In genomic region chr5:129908242-129908965, GRCm38 (mm10) we compare ENCODE assay signal across 8 mouse cellular contexts. TPM values are rescaled to one million over a fixed set of nuclear protein-coding genes. Genes with fewer than 3 reads are reported as not detected.
DNase-seq lines count a peak whose midpoint lies in the region; ATAC-seq and TF ChIP-seq lines count a peak whose summit lies in the region.

Gene Nupr1l, plus strand, starts transcription at chr5:129908540.

- H3K27me3 ChIP-seq in forebrain, embryonic 10.5 days (ENCODE audit: poor library complexity, severe bottlenecking), result peaks cover 12% of the 10 kb centered on the region
- no peaks in the 10 kb centered on the region for H3K27me3 ChIP-seq in heart, embryonic 14.5 days (ENCODE audit: control insufficient read depth, insufficient read depth, low read length)
- H3K27me3 ChIP-seq in liver, embryonic 11.5 days (replicated peaks; ENCODE audit: control insufficient read depth, insufficient read depth, low read length), result no peaks in the 10 kb centered on the region
- no peaks in the 10 kb centered on the region for H3K27me3 ChIP-seq in myocyte (ENCODE audit: control insufficient read depth, insufficient read depth, insufficient read length)

- H3K79me2 ChIP-seq in myocyte (ENCODE audit: control insufficient read depth, insufficient read depth), result no peaks in the 10 kb centered on the region

- H3K4me2 ChIP-seq in heart, embryonic 14.5 days (ENCODE audit: low read length), result peak within 1 kb of the TSS; percentile 86
- peak within 1 kb of the TSS; percentile 82 for H3K4me2 ChIP-seq in liver, embryonic 11.5 days
- H3K4me2 ChIP-seq in myocyte (ENCODE audit: low read depth), result peak within 1 kb of the TSS; percentile 99

- under 1% methylated on average over 63 of the region's 63 CpGs for WGBS in forebrain, embryonic 10.5 days
- WGBS in heart, embryonic 14.5 days, result under 1% methylated on average over 63 of the region's 63 CpGs
- WGBS in liver, embryonic 11.5 days, result under 1% methylated on average over 63 of the region's 63 CpGs

- peak within 1 kb of the TSS; percentile 46 for H3ac ChIP-seq in myocyte (ENCODE audit: control insufficient read depth, insufficient read length)

- ATAC-seq in CD4-positive, CD25-positive, alpha-beta regulatory T cell, adult 4 months, result peak; percentile 83
- peak; percentile 94 for ATAC-seq in heart, embryonic 14.5 days (ENCODE audit: insufficient number of reproducible peaks, insufficient read depth, low FRiP score, low read depth)
- peak; percentile 94 for ATAC-seq in liver, embryonic 11.5 days (replicated peaks; ENCODE audit: low FRiP score)

- DNase-seq in c-Kit-positive CD71-negative TER-119-negative erythroid progenitor cells, embryonic 14.5 days (ENCODE audit: low read depth), result peak; percentile 86
- peak; percentile 96 for DNase-seq in forebrain, embryonic 10.5 days (ENCODE audit: extremely low spot score, low spot score)
- peak; percentile 97 for DNase-seq in kidney, postnatal 10 days
- DNase-seq in liver, embryonic 11.5 days (ENCODE audit: low spot score), result peak; percentile 90
- peak; percentile 84 to 91 for DNase-seq in spleen, postnatal 4 days (ENCODE audit: low spot score in 2 of 2)

- H3K4me1 ChIP-seq in forebrain, embryonic 10.5 days, result peaks cover 12% of the 10 kb centered on the region
- 0 out of 4 replicates have a peak, but pooled peaks cover 0 to 3% of the 10 kb centered on the region in 2 experiments for H3K4me1 ChIP-seq in heart, embryonic 14.5 days (ENCODE audit: control insufficient read depth in 2 of 2, insufficient read depth in 2 of 2, low read length in 2 of 2)
- peaks cover 6% of the 10 kb centered on the region for H3K4me1 ChIP-seq in liver, embryonic 11.5 days (replicated peaks; ENCODE audit: control insufficient read depth, insufficient read depth, low read length)

- H3K27ac ChIP-seq in forebrain, embryonic 10.5 days, result peak within 1 kb of the TSS; percentile 93
- H3K27ac ChIP-seq in heart, embryonic 14.5 days (replicated peaks in 1 of 2; ENCODE audit: control insufficient read depth in 1 of 2, insufficient read depth in 1 of 2, low read depth in 2 of 2, low read length in 2 of 2), result peak within 1 kb of the TSS; percentile 92 to 95
- 0 out of 2 replicates have a peak within 1 kb of the TSS, but pooled peaks have one; percentile 1 for H3K27ac ChIP-seq in liver, embryonic 11.5 days (ENCODE audit: low read depth, low read length)

- TF ChIP-seq POLR2A in myocyte (IDR thresholded peaks at IDR 0.05; ENCODE audit: insufficient read length, low read depth), result peak; percentile 86

- H3K4me3 ChIP-seq in forebrain, embryonic 10.5 days, result peak within 1 kb of the TSS; percentile 79
- H3K4me3 ChIP-seq in heart, embryonic 14.5 days (ENCODE audit: control insufficient read depth in 1 of 2, insufficient read depth in 1 of 2, low read depth in 1 of 2, low read length in 2 of 2), result peak within 1 kb of the TSS; percentile 73 to 89
- peak within 1 kb of the TSS; percentile 58 for H3K4me3 ChIP-seq in liver, embryonic 11.5 days (ENCODE audit: low read depth, low read length)
- peak within 1 kb of the TSS; percentile 30 for H3K4me3 ChIP-seq in myocyte

- H3K9me3 ChIP-seq in forebrain, embryonic 10.5 days, result no peaks in the 10 kb centered on the region
- no peaks in the 10 kb centered on the region for H3K9me3 ChIP-seq in heart, embryonic 14.5 days (ENCODE audit: control insufficient read depth, low read length)
- no peaks in the 10 kb centered on the region for H3K9me3 ChIP-seq in liver, embryonic 11.5 days (ENCODE audit: control insufficient read depth, low read length)

- H3K9ac ChIP-seq in heart, embryonic 14.5 days (ENCODE audit: low read length), result peak within 1 kb of the TSS; percentile 86
- peak within 1 kb of the TSS; percentile 66 for H3K9ac ChIP-seq in liver, embryonic 11.5 days (ENCODE audit: low read depth, low read length)

- no peaks in the 10 kb centered on the region for H3K36me3 ChIP-seq in forebrain, embryonic 10.5 days (replicated peaks)
- H3K36me3 ChIP-seq in heart, embryonic 14.5 days (ENCODE audit: control insufficient read depth, insufficient read depth, low read length), result no peaks in the 10 kb centered on the region
- no peaks in the 10 kb centered on the region for H3K36me3 ChIP-seq in liver, embryonic 11.5 days (ENCODE audit: control insufficient read depth, insufficient read depth, low read length)
- H3K36me3 ChIP-seq in myocyte (ENCODE audit: control insufficient read depth, insufficient read depth), result no peaks in the 10 kb centered on the region

TF ChIP-seq in myocyte, 11 proteins besides CTCF, POLR2A, EP300 and RAD21:
- TF ChIP-seq MAX (IDR thresholded peaks at IDR 0.05; ENCODE audit: low read depth) (no peak), E2F4 (IDR thresholded peaks at IDR 0.05; ENCODE audit: insufficient read depth) (no peak), TCF12 (IDR thresholded peaks at IDR 0.05; ENCODE audit: insufficient read depth, poor library complexity, severe bottlenecking) (no peak), SRF (IDR thresholded peaks at IDR 0.05; ENCODE audit: control insufficient read depth, insufficient read length, low read depth) (peak; percentile 10), TCF3 (IDR thresholded peaks at IDR 0.05; ENCODE audit: insufficient read length, low read depth) (no peak), REST (IDR thresholded peaks at IDR 0.05; ENCODE audit: insufficient read depth, insufficient read length) (no peak), MYOG (IDR thresholded peaks at IDR 0.05; ENCODE audit: control insufficient read depth in 1 of 3, insufficient read depth in 1 of 3, insufficient read length in 2 of 3, low read depth in 2 of 3) (peak in 2 of 3 experiments; percentile 84 to 86), POLR2AphosphoS2 (IDR thresholded peaks at IDR 0.05; ENCODE audit: insufficient read length, low read depth) (peak; percentile 76), CEBPB (IDR thresholded peaks at IDR 0.05; ENCODE audit: insufficient read depth, poor library complexity, severe bottlenecking) (no peak), MYOD1 (IDR thresholded peaks at IDR 0.05; ENCODE audit: control insufficient read depth in 1 of 3, insufficient read length in 2 of 3, low read depth in 2 of 3) (peak in 2 of 3 experiments; percentile 76 to 88)

RNA-seq across cellular contexts. Expression of gene Nupr1l, which starts in this region (rescaled TPM):
- under 1 TPM in 1 of 2 experiments, not detected in 1; 0.51 TPM for polyA plus RNA-seq in CD4-positive, CD25-positive, alpha-beta regulatory T cell, adult 4 months (2017; shearing (Covaris generic))
- polyA plus RNA-seq in forebrain, embryonic 10.5 days (2016; fragmentation: Nextera tagmentation; extraction: Ambion mirVana), result 3.3 and 4.9 TPM in 2 replicates
- 2.9 and 3.8 TPM in 2 replicates for polyA plus RNA-seq in heart, embryonic 14.5 days (2014; fragmentation: Nextera tagmentation; extraction: Ambion mirVana)
- polyA plus RNA-seq in liver, embryonic 11.5 days (2014; fragmentation: Nextera tagmentation; extraction: Ambion mirVana), result 0.84 and 1.4 TPM in 2 replicates
- polyA plus RNA-seq in myocyte (2012; fragmentation: generic; extraction: Trizol), result 1.1 TPM

Comparison
In these comparisons a context has a peak if more than half of its experiments do, and no peak if none do; other contexts are left out.
1. Peak in every context shown above with its lines: DNase-seq, ATAC-seq, H3K4me3 ChIP-seq and H3K27ac ChIP-seq.
2. Peak in ATAC-seq in CD4-positive, CD25-positive, alpha-beta regulatory T cell, adult 4 months; RNA of the gene not detected or under 1 TPM.
3. H3K27ac ChIP-seq: peak in every context shown above with its lines; median percentile 94 in heart, embryonic 14.5 days; 93 in forebrain, embryonic 10.5 days; 1 in liver, embryonic 11.5 days.
4. H3K4me3 ChIP-seq: peak in every context shown above with its lines; median percentile 81 in heart, embryonic 14.5 days; 79 in forebrain, embryonic 10.5 days; 58 in liver, embryonic 11.5 days; 30 in myocyte.